Mouse (Mus musculus) G1E (cell line): ENCODE measurements around the gene Rgs4. TPM values are rescaled to one million over a fixed set of nuclear protein-coding genes. Genes with fewer than 3 reads are reported as not detected.

ENCODE experiments used
- ATAC-seq: 2 replicates; pipeline ENCODE4 v1.8.0; 2016; ENCODE audit warnings: mild to moderate bottlenecking; ENCODE audit not compliant: insufficient number of reproducible peaks, poor library complexity, low FRiP score, severe bottlenecking; ENCODE audit errors: extremely low read depth
- DNase-seq: peaks from one replicate; pipeline ENCODE4 v3.0.0; 2012; ENCODE audit warnings: low spot score
- H3K27me3 ChIP-seq: 2 replicates; pipeline ENCODE4 v1.6.1; 2012; ENCODE audit warnings: mild to moderate bottlenecking, low read length, inconsistent platforms; ENCODE audit not compliant: insufficient read depth
- H3K36me3 ChIP-seq: replicated peaks from 2 replicates; pipeline ENCODE3; 2012; ENCODE audit warnings: mild to moderate bottlenecking, inconsistent platforms
- H3K4me1 ChIP-seq: 2 replicates; pipeline ENCODE4 v1.6.1; 2012; ENCODE audit warnings: low read depth, low read length, inconsistent platforms, mixed read lengths; ENCODE audit not compliant: insufficient read depth
- H3K4me3 ChIP-seq: 2 replicates; pipeline ENCODE4 v1.5.1; 2012; ENCODE audit warnings: low read depth, mild to moderate bottlenecking, inconsistent platforms, low read length, moderate library complexity, mixed read lengths
- H3K9me3 ChIP-seq: replicated peaks from 2 replicates; pipeline ENCODE4 v1.6.1; 2012; ENCODE audit warnings: inconsistent platforms
- CTCF ChIP-seq: IDR thresholded peaks from 2 replicates; pipeline ENCODE4 v1.5.1; 2012; ENCODE audit warnings: low read depth, low read length, inconsistent platforms, mixed read lengths
- GATA2 ChIP-seq: IDR thresholded peaks from 2 replicates; pipeline ENCODE4 v1.6.1; 2012; ENCODE audit warnings: low read depth, low read length, inconsistent platforms, borderline replicate concordance
- POLR2AphosphoS5 ChIP-seq: IDR thresholded peaks from 2 replicates; pipeline ENCODE4 v1.6.1; 2012; ENCODE audit warnings: low read depth, low read length, inconsistent platforms; ENCODE audit not compliant: insufficient replicate concordance
- polyA plus RNA-seq: library from polyadenylated mRNA; stranded (reverse); fragments of >175 nt; gene quantifications from 2 replicates; pipeline ENCODE4 v1.2.3, GENCODE M21; 2012
- total RNA-seq, 2 experiments: library from RNA; stranded (forward) in 1 of 2; stranded (reverse) in 1 of 2; fragments of 200-1000 nt in 1 of 2; fragments of >200 nt in 1 of 2; fragmentation: Nextera tagmentation in 1 of 2; gene quantifications; 2 replicates each; pipeline ENCODE4 v1.2.3; 2014 to 2017

The Rgs4 gene
- total and polyA plus RNA-seq, 3 experiments, result not detected

- no peak for DNase-seq
- Histone ChIP-seq H3K4me1 (no peaks in the 10 kb centered on the region), H3K27me3 (no peaks in the 10 kb centered on the region), H3K9me3 (0 out of 2 replicates have a peak, but pooled peaks cover 9% of the 10 kb centered on the region), H3K4me3 (no peak overlapping the region), H3K36me3 (no peaks in the 10 kb centered on the region)
- no peak for ATAC-seq
- TF ChIP-seq POLR2AphosphoS5, result no peak
These were observed 52.1 kb downstream of the Rgs4 start for GRCm38 (mm10) chr1:169695356-169695755.

GRCm38 (mm10) chr1:169693537-169693936, 53.9 kb downstream of the Rgs4 start:
- Histone ChIP-seq H3K36me3 (no peaks in the 10 kb centered on the region), H3K27me3 (no peaks in the 10 kb centered on the region), H3K4me1 (no peaks in the 10 kb centered on the region), H3K4me3 (no peak overlapping the region), H3K9me3 (0 out of 2 replicates have a peak, but pooled peaks cover 10% of the 10 kb centered on the region)
- ATAC-seq (no peak), DNase-seq (no peak)
- no peak for TF ChIP-seq GATA2

- H3K36me3 ChIP-seq, result no peaks in the 10 kb centered on the region
These were observed 54.4 kb downstream of the Rgs4 start for GRCm38 (mm10) chr1:169693040-169693439.

More at GRCm38 (mm10) chr1:169693040-169693439, 54.4 kb downstream of the Rgs4 start:
- Histone ChIP-seq H3K4me3 (no peak overlapping the region), H3K9me3 (0 out of 2 replicates have a peak, but pooled peaks cover 10% of the 10 kb centered on the region), H3K27me3 (no peaks in the 10 kb centered on the region), H3K4me1 (no peaks in the 10 kb centered on the region)
- TF ChIP-seq CTCF, result no peak
- no peak for TF ChIP-seq POLR2AphosphoS5
- DNase-seq (no peak), ATAC-seq (no peak)

Other genes with a start within 250 kb of the Rgs4 start
- gene Nuf2, start 216.2 kb downstream of the Rgs4 start, total RNA-seq (2014; fragmentation: Nextera tagmentation), result 83.0 and 103 TPM in 2 replicates
- gene Nuf2, start 216.2 kb downstream of the Rgs4 start, total RNA-seq (2017), result 142 and 176 TPM in 2 replicates
- gene Nuf2, start 216.2 kb downstream of the Rgs4 start, polyA plus RNA-seq, result 2.9 and 3.9 TPM in 2 replicates
- not detected in 2 replicates for gene Rgs5, start 92.1 kb downstream of the Rgs4 start, total RNA-seq (2014; fragmentation: Nextera tagmentation)
- gene Rgs5, start 92.1 kb downstream of the Rgs4 start, total RNA-seq (2017), result 0.16 and 0.41 TPM in 2 replicates
- not detected in 2 replicates for gene Rgs5, start 92.1 kb downstream of the Rgs4 start, polyA plus RNA-seq
- not detected in 2 replicates for gene Ccdc190, start 181.0 kb upstream of the Rgs4 start, total RNA-seq (2014; fragmentation: Nextera tagmentation)
- gene Ccdc190, start 181.0 kb upstream of the Rgs4 start, total RNA-seq (2017), result 0.12 TPM in 1 of 2 replicates, not detected in the other
- not detected in 2 replicates for gene Ccdc190, start 181.0 kb upstream of the Rgs4 start, polyA plus RNA-seq
- gene Hsd17b7, start 221.6 kb upstream of the Rgs4 start, total RNA-seq (2014; fragmentation: Nextera tagmentation), result 9.8 and 10.4 TPM in 2 replicates
- gene Hsd17b7, start 221.6 kb upstream of the Rgs4 start, total RNA-seq (2017), result 14.5 and 18.7 TPM in 2 replicates
- 0.86 and 3.4 TPM in 2 replicates for gene Hsd17b7, start 221.6 kb upstream of the Rgs4 start, polyA plus RNA-seq